Mouse (Mus musculus): ENCODE data around the gene Chsy1. TPM values are rescaled to one million over a fixed set of nuclear protein-coding genes. Genes with fewer than 3 reads are reported as not detected.
"Not testable (repeated sequence)": the region's sequence is repeated elsewhere in the genome, so short reads cannot be mapped to it uniquely, and the experiment has no call there.

Gene Chsy1
- polyA plus RNA-seq, 1 experiment from 2014 or later = 34.4 TPM

GRCm38 (mm10) chr7:66185370-66185769 lies 76.1 kb downstream of the Chsy1 start:
- no peak for ATAC-seq (ENCODE audit: low read depth)
- 89% methylated on average over 5 of the region's 5 CpGs for WGBS

GRCm38 (mm10) chr7:66187581-66188231 lies 78.4 kb downstream of the Chsy1 start:
- Histone ChIP-seq H3K27ac (replicated peaks; ENCODE audit: low read depth, low read length) (no peak overlapping the region), H3K4me2 (ENCODE audit: low read depth, low read length) (no peak overlapping the region), H3K36me3 (ENCODE audit: control insufficient read depth, insufficient read depth, low read length) (no peaks in the 10 kb centered on the region), H3K27me3 (replicated peaks; ENCODE audit: control insufficient read depth, insufficient read depth, low read length) (no peaks in the 10 kb centered on the region), H3K4me1 (ENCODE audit: control insufficient read depth, insufficient read depth, low read length) (no peaks in the 10 kb centered on the region), H3K4me3 (ENCODE audit: low read depth, low read length) (no peak overlapping the region), H3K9me3 (ENCODE audit: control insufficient read depth, low read length) (no peaks in the 10 kb centered on the region), H3K9ac (ENCODE audit: low read depth, low read length) (no peak overlapping the region)
- 67% methylated on average over 4 of the region's 4 CpGs for WGBS
- ATAC-seq (ENCODE audit: low read depth) = no peak
- DNase-seq (ENCODE audit: low spot score) = no peak

More at GRCm38 (mm10) chr7:66185370-66185769, 76.1 kb downstream of the Chsy1 start:
- H3K4me3 ChIP-seq (ENCODE audit: low read depth, low read length) = no peak overlapping the region
- H3K27ac ChIP-seq (replicated peaks; ENCODE audit: low read depth, low read length) = no peak overlapping the region
- no peak for DNase-seq (ENCODE audit: low spot score)
- no peaks in the 10 kb centered on the region for H3K9me3 ChIP-seq (ENCODE audit: control insufficient read depth, low read length)
- H3K36me3 ChIP-seq (ENCODE audit: control insufficient read depth, insufficient read depth, low read length) = no peaks in the 10 kb centered on the region
- no peak overlapping the region for H3K9ac ChIP-seq (ENCODE audit: low read depth, low read length)
- H3K4me2 ChIP-seq (ENCODE audit: low read depth, low read length) = no peak overlapping the region
- H3K4me1 ChIP-seq (ENCODE audit: control insufficient read depth, insufficient read depth, low read length) = no peaks in the 10 kb centered on the region
- no peaks in the 10 kb centered on the region for H3K27me3 ChIP-seq (replicated peaks; ENCODE audit: control insufficient read depth, insufficient read depth, low read length)

- WGBS = 89% methylated on average over 10 of the region's 10 CpGs
- not testable (repeated sequence) for H3K4me3 ChIP-seq (ENCODE audit: low read depth, low read length); DNase-seq (ENCODE audit: low spot score); H3K4me1 ChIP-seq (ENCODE audit: control insufficient read depth, insufficient read depth, low read length); H3K9ac ChIP-seq (ENCODE audit: low read depth, low read length); H3K27me3 ChIP-seq (replicated peaks; ENCODE audit: control insufficient read depth, insufficient read depth, low read length); H3K36me3 ChIP-seq (ENCODE audit: control insufficient read depth, insufficient read depth, low read length); ATAC-seq (ENCODE audit: low read depth); H3K27ac ChIP-seq (replicated peaks; ENCODE audit: low read depth, low read length); H3K9me3 ChIP-seq (ENCODE audit: control insufficient read depth, low read length); H3K4me2 ChIP-seq (ENCODE audit: low read depth, low read length)
Measured at GRCm38 (mm10) chr7:66190385-66190784, 81.1 kb downstream of the Chsy1 start.

- DNase-seq (ENCODE audit: low spot score) (no peak), ATAC-seq (ENCODE audit: low read depth) (no peak)
- WGBS = 73% methylated on average over 3 of the region's 3 CpGs
- H3K9me3 ChIP-seq (ENCODE audit: control insufficient read depth, low read length) = no peaks in the 10 kb centered on the region
- no peaks in the 10 kb centered on the region for H3K27me3 ChIP-seq (replicated peaks; ENCODE audit: control insufficient read depth, insufficient read depth, low read length)
- no peaks in the 10 kb centered on the region for H3K36me3 ChIP-seq (ENCODE audit: control insufficient read depth, insufficient read depth, low read length)
- H3K4me1 ChIP-seq (ENCODE audit: control insufficient read depth, insufficient read depth, low read length) = peaks cover 8% of the 10 kb centered on the region; the same call in 1 of the 2 replicates
- no peak overlapping the region for H3K4me2 ChIP-seq (ENCODE audit: low read depth, low read length)
- H3K27ac ChIP-seq (replicated peaks; ENCODE audit: low read depth, low read length) = no peak overlapping the region
- H3K9ac ChIP-seq (ENCODE audit: low read depth, low read length) = no peak overlapping the region
- H3K4me3 ChIP-seq (ENCODE audit: low read depth, low read length) = no peak overlapping the region
Measured at GRCm38 (mm10) chr7:66194511-66194910, 85.2 kb downstream of the Chsy1 start.

GRCm38 (mm10) chr7:66195881-66196280 lies 86.6 kb downstream of the Chsy1 start:
- 56% methylated on average over 1 of the region's 1 CpGs for WGBS
- no peak overlapping the region for H3K4me3 ChIP-seq (ENCODE audit: low read depth, low read length)
- H3K9me3 ChIP-seq (ENCODE audit: control insufficient read depth, low read length) = no peaks in the 10 kb centered on the region
- no peak overlapping the region for H3K27ac ChIP-seq (replicated peaks; ENCODE audit: low read depth, low read length)
- ATAC-seq (ENCODE audit: low read depth) (no peak), DNase-seq (ENCODE audit: low spot score) (no peak)
- H3K27me3 ChIP-seq (replicated peaks; ENCODE audit: control insufficient read depth, insufficient read depth, low read length) = no peaks in the 10 kb centered on the region
- no peak overlapping the region for H3K4me2 ChIP-seq (ENCODE audit: low read depth, low read length)
- H3K36me3 ChIP-seq (ENCODE audit: control insufficient read depth, insufficient read depth, low read length) = no peaks in the 10 kb centered on the region
- peaks cover 8% of the 10 kb centered on the region; the same call in 1 of the 2 replicates for H3K4me1 ChIP-seq (ENCODE audit: control insufficient read depth, insufficient read depth, low read length)
- H3K9ac ChIP-seq (ENCODE audit: low read depth, low read length) = no peak overlapping the region

GRCm38 (mm10) chr7:66196609-66197445 lies 87.5 kb downstream of the Chsy1 start:
- H3K4me3 ChIP-seq (ENCODE audit: low read depth, low read length) = no peak overlapping the region
- H3K9me3 ChIP-seq (ENCODE audit: control insufficient read depth, low read length) = no peaks in the 10 kb centered on the region
- WGBS = 72% methylated on average over 11 of the region's 11 CpGs
- ATAC-seq (ENCODE audit: low read depth) (no peak), DNase-seq (ENCODE audit: low spot score) (no peak)
- no peak overlapping the region for H3K9ac ChIP-seq (ENCODE audit: low read depth, low read length)
- H3K27me3 ChIP-seq (replicated peaks; ENCODE audit: control insufficient read depth, insufficient read depth, low read length) = no peaks in the 10 kb centered on the region
- H3K27ac ChIP-seq (replicated peaks; ENCODE audit: low read depth, low read length) = no peak overlapping the region
- H3K4me2 ChIP-seq (ENCODE audit: low read depth, low read length) = no peak overlapping the region
- peaks cover 8% of the 10 kb centered on the region; the same call in 1 of the 2 replicates for H3K4me1 ChIP-seq (ENCODE audit: control insufficient read depth, insufficient read depth, low read length)
- no peaks in the 10 kb centered on the region for H3K36me3 ChIP-seq (ENCODE audit: control insufficient read depth, insufficient read depth, low read length)

GRCm38 (mm10) chr7:66198416-66198815 lies 89.1 kb downstream of the Chsy1 start:
- Histone ChIP-seq H3K4me1 (ENCODE audit: control insufficient read depth, insufficient read depth, low read length) (peaks cover 8% of the 10 kb centered on the region; the same call in 1 of the 2 replicates), H3K27me3 (replicated peaks; ENCODE audit: control insufficient read depth, insufficient read depth, low read length) (no peaks in the 10 kb centered on the region), H3K36me3 (ENCODE audit: control insufficient read depth, insufficient read depth, low read length) (no peaks in the 10 kb centered on the region), H3K9ac (ENCODE audit: low read depth, low read length) (no peak overlapping the region), H3K9me3 (ENCODE audit: control insufficient read depth, low read length) (no peaks in the 10 kb centered on the region; the same call in 1 of the 2 replicates), H3K27ac (replicated peaks; ENCODE audit: low read depth, low read length) (no peak overlapping the region), H3K4me2 (ENCODE audit: low read depth, low read length) (no peak overlapping the region), H3K4me3 (ENCODE audit: low read depth, low read length) (no peak overlapping the region)
- ATAC-seq (ENCODE audit: low read depth) (no peak), DNase-seq (ENCODE audit: low spot score) (no peak)
- WGBS = 55% methylated on average over 10 of the region's 10 CpGs

- Histone ChIP-seq H3K4me2 (ENCODE audit: low read depth, low read length) (no peak overlapping the region), H3K27ac (replicated peaks; ENCODE audit: low read depth, low read length) (peak overlapping the region; percentile 42; the same call in 1 of the 2 replicates), H3K27me3 (replicated peaks; ENCODE audit: control insufficient read depth, insufficient read depth, low read length) (no peaks in the 10 kb centered on the region), H3K4me1 (ENCODE audit: control insufficient read depth, insufficient read depth, low read length) (peaks cover 8% of the 10 kb centered on the region; the same call in 1 of the 2 replicates), H3K9me3 (ENCODE audit: control insufficient read depth, low read length) (peaks cover under 1% of the 10 kb centered on the region; the same call in 1 of the 2 replicates), H3K9ac (ENCODE audit: low read depth, low read length) (no peak overlapping the region), H3K36me3 (ENCODE audit: control insufficient read depth, insufficient read depth, low read length) (no peaks in the 10 kb centered on the region), H3K4me3 (ENCODE audit: low read depth, low read length) (no peak overlapping the region)
- WGBS = 54% methylated on average over 4 of the region's 5 CpGs
- ATAC-seq (ENCODE audit: low read depth) (no peak), DNase-seq (ENCODE audit: low spot score) (no peak)
Measured at GRCm38 (mm10) chr7:66199391-66199831, 90.1 kb downstream of the Chsy1 start.
